Mouse (Mus musculus) lung, postnatal 36 days (tissue): ENCODE data around the gene Odc1.

Experiments used
- DNase-seq: peaks from one replicate; pipeline ENCODE4 v3.0.0; 2022; ENCODE audit warnings: mixed read lengths

The Odc1 gene

DNA sequence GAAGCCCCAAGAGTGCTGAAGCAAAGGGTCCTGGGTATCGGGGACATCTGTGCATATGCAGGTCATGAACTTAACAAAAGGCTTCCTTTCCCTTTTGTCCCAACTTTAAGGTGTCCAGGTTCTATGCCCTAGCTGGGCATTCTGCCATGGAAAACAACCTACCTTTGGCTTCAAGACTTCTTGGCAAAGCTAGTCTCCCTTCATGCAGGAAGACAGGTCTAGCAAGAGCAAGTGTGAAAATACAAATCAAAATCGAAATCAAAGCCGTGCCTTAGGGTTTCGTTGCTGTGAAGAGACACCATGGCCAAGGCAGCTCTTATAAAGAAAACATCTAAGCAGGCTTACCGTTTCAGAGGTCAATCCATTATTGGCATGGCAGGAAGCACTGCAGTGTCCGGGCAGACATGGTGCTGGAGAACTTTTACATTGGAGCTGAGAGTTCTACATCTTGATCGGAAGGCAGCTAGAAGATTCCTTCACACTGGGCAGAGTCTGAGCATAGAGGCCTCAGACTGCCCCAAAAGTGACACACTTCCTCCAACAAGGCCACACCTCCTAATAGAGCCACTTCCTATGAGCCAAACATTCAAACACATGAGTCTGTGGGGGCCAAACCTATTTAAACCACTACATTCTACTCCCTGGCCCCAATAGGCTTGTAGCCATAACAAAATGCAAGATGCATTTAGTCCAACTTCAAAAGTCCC, 44.5 kb downstream of the Odc1 start:
- no peak for DNase-seq

DNA sequence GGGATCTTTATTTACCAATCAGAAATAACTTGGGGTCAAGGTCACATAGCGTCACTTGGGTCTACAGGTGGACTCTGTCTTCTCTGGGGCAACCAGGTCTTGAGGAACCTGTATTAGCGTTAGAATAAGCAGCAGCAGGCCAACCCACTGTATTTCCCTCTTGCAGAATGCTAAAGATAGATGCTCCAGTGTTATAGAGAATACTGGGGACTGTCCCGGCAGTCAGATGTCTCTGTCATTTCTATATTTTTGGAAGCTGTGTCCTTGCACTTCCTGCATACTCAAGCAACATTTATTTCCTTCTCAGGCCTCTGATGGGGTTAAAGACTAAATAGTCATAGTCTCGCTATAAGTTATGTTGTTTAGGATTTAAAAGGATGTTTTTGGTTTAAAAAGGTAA, 46.7 kb downstream of the Odc1 start:
- DNase-seq = no peak

DNA sequence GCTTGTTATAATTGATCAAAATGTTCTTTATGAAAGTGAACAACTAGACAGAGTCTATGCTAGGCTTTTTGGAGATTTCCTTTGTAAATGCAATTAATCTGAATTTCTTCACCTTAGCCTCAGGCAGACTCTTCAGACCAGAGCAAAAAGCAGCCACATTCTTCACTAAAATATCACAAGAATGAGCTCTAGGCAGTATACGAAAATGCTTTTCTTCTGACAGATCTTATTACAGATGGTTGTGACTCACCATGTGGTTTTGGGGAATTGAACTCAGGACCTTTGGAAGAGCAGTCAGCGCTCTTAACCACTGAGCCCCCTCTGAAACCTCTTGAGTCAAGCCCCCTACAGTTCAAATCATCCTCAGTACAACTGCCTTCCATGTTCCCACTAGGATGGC, 49.4 kb downstream of the Odc1 start:
- DNase-seq = no peak

- no peak for DNase-seq
Observed at GRCm38 (mm10) chr12:17594701-17595100, 50.1 kb downstream of the Odc1 start.

DNA sequence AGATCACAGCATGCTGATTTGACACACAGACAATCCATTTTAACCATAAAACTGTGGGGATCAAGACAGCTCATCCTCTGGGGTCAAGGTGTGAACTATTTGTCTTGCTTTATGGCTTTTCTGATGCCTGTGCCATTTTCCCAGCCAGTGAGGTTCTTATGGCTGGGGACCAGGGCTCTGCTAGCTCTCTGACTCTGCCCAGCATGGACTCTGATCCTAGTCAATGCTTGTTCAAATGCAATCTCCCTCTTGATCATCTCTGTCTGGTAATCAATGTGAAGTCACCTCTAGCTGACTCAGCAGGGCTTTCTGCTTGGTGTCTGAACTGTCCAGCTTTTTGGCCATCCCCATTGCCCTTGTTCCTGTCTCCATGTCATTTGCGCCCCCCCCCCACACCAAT, 50.6 kb downstream of the Odc1 start:
- DNase-seq = no peak
